Mouse (Mus musculus) MEL (cell line): ENCODE data around the gene Enox2.

Source experiments
- BHLHE40 ChIP-seq: IDR thresholded peaks from 2 replicates; pipeline ENCODE4 v1.6.1; 2012; ENCODE audit warnings: low read depth, mild to moderate bottlenecking, inconsistent platforms, low read length, improper control_type of control experiment, borderline replicate concordance
- CTCF ChIP-seq, 3 experiments: IDR thresholded peaks in 2 of 3; conservative IDR thresholded peaks in 1 of 3; 2 replicates each; pipeline ENCODE4 v1.5.1; 2011 to 2012; ENCODE audit warnings: low read length in 3 of 3, low read depth in 2 of 3, mild to moderate bottlenecking in 2 of 3, improper control_type of control experiment in 1 of 3, inconsistent platforms in 1 of 3, mixed read lengths in 1 of 3, moderate library complexity in 1 of 3; ENCODE audit not compliant: control insufficient read depth in 1 of 3, insufficient read depth in 1 of 3, poor library complexity in 1 of 3, severe bottlenecking in 1 of 3
- EP300 ChIP-seq, 2 experiments: IDR thresholded peaks; 2 replicates each; pipeline ENCODE4 v1.6.1; 2011; ENCODE audit warnings: improper control_type of control experiment in 2 of 2, low read length in 2 of 2, low read depth in 1 of 2, mild to moderate bottlenecking in 1 of 2
- GATA1 ChIP-seq: IDR thresholded peaks from 2 replicates; pipeline ENCODE4 v1.6.1; 2011; ENCODE audit warnings: low read depth, low read length, improper control_type of control experiment
- HCFC1 ChIP-seq: IDR thresholded peaks from 2 replicates; pipeline ENCODE4 v1.6.1; 2012; ENCODE audit warnings: low read depth, mild to moderate bottlenecking, inconsistent platforms, low read length, improper control_type of control experiment, moderate library complexity
- POLR2A ChIP-seq, 2 experiments: IDR thresholded peaks; 2 replicates each; pipeline ENCODE4 v1.6.1; 2011 to 2012; ENCODE audit warnings: low read length in 2 of 2, mild to moderate bottlenecking in 2 of 2, control low read depth in 1 of 2, improper control_type of control experiment in 1 of 2, low read depth in 1 of 2, moderate library complexity in 1 of 2; ENCODE audit not compliant: control insufficient read depth in 1 of 2, insufficient read depth in 1 of 2, poor library complexity in 1 of 2
- POLR2AphosphoS2 ChIP-seq: IDR thresholded peaks from 2 replicates; pipeline ENCODE4 v1.6.1; 2011; ENCODE audit warnings: low read length, improper control_type of control experiment
- POLR2AphosphoS5 ChIP-seq: IDR thresholded peaks from 2 replicates; pipeline ENCODE4 v1.6.1; 2012; ENCODE audit warnings: low read depth, borderline replicate concordance, mild to moderate bottlenecking, inconsistent platforms, low read length, moderate library complexity, mixed read lengths
- USF1 ChIP-seq: IDR thresholded peaks from 2 replicates; pipeline ENCODE4 v1.6.1; 2014; ENCODE audit warnings: low read depth, mild to moderate bottlenecking, inconsistent platforms, low read length, improper control_type of control experiment, moderate library complexity
- USF2 ChIP-seq, 2 experiments: IDR thresholded peaks; 2 replicates each; pipeline ENCODE4 v1.6.1; 2011 to 2012; ENCODE audit warnings: improper control_type of control experiment in 2 of 2, low read length in 2 of 2, borderline replicate concordance in 1 of 2, inconsistent platforms in 1 of 2, low read depth in 1 of 2, mild to moderate bottlenecking in 1 of 2; ENCODE audit not compliant: insufficient read depth in 1 of 2

- TF ChIP-seq EP300 (IDR thresholded peaks at IDR 0.05; ENCODE audit: low read depth in 1 of 2, low read length in 2 of 2) (no peak), POLR2AphosphoS2 (no peak), CTCF (IDR thresholded peaks at IDR 0.05 in 2 of 3, conservative IDR thresholded peaks at IDR 0.05 in 1 of 3; ENCODE audit: control insufficient read depth in 1 of 3, insufficient read depth in 1 of 3, low read depth in 2 of 3, low read length in 3 of 3, poor library complexity in 1 of 3, severe bottlenecking in 1 of 3) (no peak), HCFC1 (no peak), BHLHE40 (no peak), POLR2A (IDR thresholded peaks at IDR 0.05; ENCODE audit: control insufficient read depth in 1 of 2, insufficient read depth in 1 of 2, low read depth in 1 of 2, low read length in 2 of 2, poor library complexity in 1 of 2) (no peak), USF2 (IDR thresholded peaks at IDR 0.05; ENCODE audit: borderline replicate concordance in 1 of 2, insufficient read depth in 1 of 2, low read depth in 1 of 2, low read length in 2 of 2) (no peak), GATA1 (no peak), USF1 (no peak), POLR2AphosphoS5 (no peak)
These were observed 213.0 kb downstream of the Enox2 start for GRCm38 (mm10) chrX:49075055-49075454.
